8 mouse cellular contexts compared by ENCODE assay signal in genomic region chr2:168553541-168553961, GRCm38 (mm10). TPM values are rescaled to one million over a fixed set of nuclear protein-coding genes. Genes with fewer than 3 reads are reported as not detected.
A peak's percentile ranks its signal among the peaks of the same experiment; 100 is the strongest.
DNase-seq lines count a peak whose midpoint lies in the region; ATAC-seq lines count a peak whose summit lies in the region.

No protein-coding gene starts in this region.

- peaks cover 89% of the 10 kb centered on the region for H3K27me3 ChIP-seq in heart, embryonic 10.5 days (ENCODE audit: insufficient read depth, poor library complexity, severe bottlenecking)
- peaks cover 55% of the 10 kb centered on the region for H3K27me3 ChIP-seq in limb, embryonic 10.5 days (ENCODE audit: low read depth, poor library complexity, severe bottlenecking)
- 0 out of 2 replicates have a peak, but pooled peaks cover 4% of the 10 kb centered on the region for H3K27me3 ChIP-seq in midbrain, embryonic 15.5 days (replicated peaks)

- H3K36me3 ChIP-seq in heart, embryonic 10.5 days = 0 out of 2 replicates have a peak, but pooled peaks cover 2% of the 10 kb centered on the region
- no peaks in the 10 kb centered on the region for H3K36me3 ChIP-seq in limb, embryonic 10.5 days
- no peaks in the 10 kb centered on the region for H3K36me3 ChIP-seq in midbrain, embryonic 15.5 days (replicated peaks)

- 11% methylated on average over 18 of the region's 18 CpGs for WGBS in heart, embryonic 10.5 days
- WGBS in limb, embryonic 10.5 days = 7% methylated on average over 18 of the region's 18 CpGs
- WGBS in midbrain, embryonic 15.5 days = 47% methylated on average over 18 of the region's 18 CpGs

- H3K9me3 ChIP-seq in heart, embryonic 10.5 days = no peaks in the 10 kb centered on the region
- no peaks in the 10 kb centered on the region for H3K9me3 ChIP-seq in limb, embryonic 10.5 days (replicated peaks)
- no peaks in the 10 kb centered on the region for H3K9me3 ChIP-seq in midbrain, embryonic 15.5 days

- H3K4me3 ChIP-seq in heart, embryonic 10.5 days = peak overlapping the region; percentile 32
- H3K4me3 ChIP-seq in limb, embryonic 10.5 days = peak overlapping the region; percentile 27; the same call in 1 of the 2 replicates
- no peak overlapping the region for H3K4me3 ChIP-seq in midbrain, embryonic 15.5 days

- H3K27ac ChIP-seq in heart, embryonic 10.5 days = peak overlapping the region; percentile 72
- peak overlapping the region; percentile 83 for H3K27ac ChIP-seq in limb, embryonic 10.5 days
- H3K27ac ChIP-seq in midbrain, embryonic 15.5 days = peak overlapping the region; percentile 5; the same call in 1 of the 2 replicates

- no peak for ATAC-seq in midbrain, embryonic 15.5 days (replicated peaks)

- DNase-seq in heart, embryonic 10.5 days (ENCODE audit: low spot score) = no peak
- no peak for DNase-seq in heart, postnatal 36 days
- peak; percentile 54 for DNase-seq in embryo, embryonic 9.5 days (ENCODE audit: extremely low spot score)
- DNase-seq in limb, embryonic 10.5 days (ENCODE audit: low spot score) = peak; percentile 60
- no peak for DNase-seq in urinary bladder, postnatal 14 days (ENCODE audit: low spot score)
- no peak for DNase-seq in ovary, adult 18-20 months (ENCODE audit: low spot score)
- no peak for DNase-seq in Muller cell, postnatal 12 days (ENCODE audit: inconsistent ontology term)

- peaks cover 64% of the 10 kb centered on the region for H3K4me1 ChIP-seq in heart, embryonic 10.5 days
- H3K4me1 ChIP-seq in limb, embryonic 10.5 days = peaks cover 78% of the 10 kb centered on the region
- peaks cover 26% of the 10 kb centered on the region for H3K4me1 ChIP-seq in midbrain, embryonic 15.5 days

- H3K4me2 ChIP-seq in midbrain, embryonic 15.5 days = no peak overlapping the region

- intact Hi-C loops in heart, postnatal 36 days (cut with DNase I) = no loop called here

- no peak overlapping the region for H3K9ac ChIP-seq in midbrain, embryonic 15.5 days

RNA-seq across cellular contexts. Expression of gene Nfatc2, which starts 47.9 kb away (rescaled TPM):
- polyA plus RNA-seq in heart, embryonic 10.5 days (2016; fragmentation: Nextera tagmentation; extraction: Ambion mirVana) = 2.0 and 4.6 TPM in 2 replicates
- 10 to 100 TPM; 16.2 to 18.1 TPM for total RNA-seq in heart, postnatal 36 days (2021)
- 1.0 and 3.2 TPM in 2 replicates for polyA plus RNA-seq in limb, embryonic 10.5 days (2016; fragmentation: Nextera tagmentation; extraction: Ambion mirVana)
- polyA plus RNA-seq in midbrain, embryonic 15.5 days (2015; fragmentation: Nextera tagmentation; extraction: Ambion mirVana) = 3.8 and 3.9 TPM in 2 replicates

Comparison
In these comparisons a context has a peak if more than half of its experiments do, and no peak if none do; other contexts are left out.
1. DNase-seq: peak in embryo, embryonic 9.5 days (single experiment) and limb, embryonic 10.5 days (single experiment); none in heart, embryonic 10.5 days (single experiment), heart, postnatal 36 days (0 of 2), urinary bladder, postnatal 14 days (single experiment), ovary, adult 18-20 months (single experiment) and Muller cell, postnatal 12 days (single experiment).
2. H3K27ac ChIP-seq: peak in every context shown above with its lines; median percentile 83 in limb, embryonic 10.5 days; 72 in heart, embryonic 10.5 days; 5 in midbrain, embryonic 15.5 days.